Mouse (Mus musculus): ENCODE results near the gene Enkd1.

Enkd1 gene

DNA sequence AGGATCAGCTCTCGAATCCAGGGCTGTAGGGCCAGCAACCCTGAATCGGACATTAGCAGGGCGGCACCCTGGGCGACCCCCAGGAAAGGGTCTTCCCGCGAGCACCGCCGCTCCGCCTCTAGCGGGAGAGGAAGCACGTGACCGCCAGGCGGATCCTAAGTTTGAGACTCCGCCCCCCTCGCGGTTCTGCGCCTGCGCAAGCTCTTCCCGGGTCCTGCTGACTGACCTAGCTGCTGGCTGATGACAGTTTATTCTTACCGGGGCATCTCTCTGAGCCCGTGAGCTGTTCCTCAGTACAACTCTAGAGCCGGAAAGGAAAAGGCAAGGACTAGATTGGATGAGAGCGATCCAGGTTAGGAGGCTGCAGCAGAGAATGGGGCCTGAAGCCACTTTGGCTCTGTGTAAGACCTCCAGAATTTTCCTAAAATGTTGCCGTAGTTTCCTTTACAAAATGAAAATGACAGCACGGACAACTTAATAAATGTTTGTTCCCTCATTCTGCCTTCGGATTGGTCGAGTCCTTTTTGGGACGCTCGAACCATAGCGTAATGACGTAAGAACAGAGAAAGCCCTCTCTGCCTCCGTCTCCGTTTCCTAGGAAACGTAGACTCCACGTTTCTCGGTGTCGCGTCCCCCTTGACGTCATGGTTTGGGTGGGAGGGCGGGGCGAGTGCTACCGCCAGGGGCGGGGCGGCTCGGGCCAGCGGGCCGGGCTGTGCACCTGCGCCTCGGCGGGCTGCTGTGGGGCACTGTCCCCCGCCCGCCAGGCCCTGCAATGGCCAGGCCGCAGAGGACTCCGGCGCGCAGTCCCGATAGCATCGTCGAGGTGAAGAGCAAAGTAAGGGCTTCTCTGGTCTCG, 6.8 kb downstream of the Enkd1 start, which contains the start of the genes Acd and Pard6a:
Gene Acd, minus strand, starts transcription at position 137 of the 859 bp plus-strand sequence.
Gene Pard6a, plus strand, starts transcription at position 183 of the 859 bp plus-strand sequence.
- peak; percentile 97 for DNase-seq (ENCODE audit: low spot score)

DNA sequence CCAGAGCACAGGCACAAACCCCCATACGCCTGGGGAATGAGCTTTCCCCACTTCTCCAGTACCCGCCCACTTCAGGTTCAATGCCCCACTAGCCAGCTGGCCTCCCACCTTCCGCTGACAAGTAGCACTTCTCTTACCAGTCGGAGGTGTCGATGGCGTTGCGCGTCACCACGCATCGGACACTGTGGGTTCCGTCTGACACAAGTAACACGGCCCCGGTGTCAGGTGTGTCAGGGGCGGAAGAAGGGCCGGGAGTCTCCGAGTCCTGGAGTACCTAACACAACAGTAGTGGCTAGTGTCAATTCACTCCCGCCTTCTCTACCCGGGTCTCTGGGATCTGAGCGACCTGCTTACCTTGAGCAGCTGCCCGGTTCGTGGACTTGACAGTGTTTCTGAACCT, 7.4 kb downstream of the Enkd1 start:
- DNase-seq (ENCODE audit: low spot score), result no peak

DNA sequence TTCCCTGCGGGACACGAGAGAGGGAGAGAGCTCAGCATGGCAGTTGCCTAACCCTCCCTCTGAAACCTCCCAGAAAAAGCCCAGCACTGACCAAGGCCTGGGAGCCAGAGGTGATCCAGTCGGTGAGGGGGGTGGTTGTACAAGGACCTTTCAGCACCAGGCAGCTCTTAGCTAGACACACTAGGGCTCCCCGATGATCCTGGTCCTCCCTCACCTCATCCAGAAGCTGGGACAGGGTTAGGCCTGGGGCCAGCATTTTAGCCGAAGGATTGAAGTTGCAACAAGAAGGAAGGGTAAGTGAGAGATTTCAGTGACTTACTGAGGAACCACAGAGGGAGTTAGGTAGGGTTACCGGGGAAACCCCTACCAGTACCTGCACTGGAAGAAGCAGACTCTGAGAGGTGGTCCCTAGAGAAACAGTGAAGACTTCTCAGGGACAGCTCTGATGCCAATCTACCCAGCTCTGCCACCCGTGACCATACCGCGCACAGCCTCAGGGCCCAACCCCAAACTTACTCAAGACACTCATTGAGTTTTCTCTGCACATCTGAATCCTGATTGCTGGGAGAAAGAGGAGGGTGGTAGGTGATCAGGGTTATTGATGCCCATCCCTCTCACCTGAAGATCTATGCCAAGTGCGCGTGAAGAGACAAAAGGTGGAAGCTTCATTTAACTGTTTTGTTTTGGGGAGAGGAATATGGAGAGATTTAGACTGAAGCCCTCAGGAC, 8.4 kb downstream of the Enkd1 start:
- no peak for DNase-seq (ENCODE audit: low spot score)

DNA sequence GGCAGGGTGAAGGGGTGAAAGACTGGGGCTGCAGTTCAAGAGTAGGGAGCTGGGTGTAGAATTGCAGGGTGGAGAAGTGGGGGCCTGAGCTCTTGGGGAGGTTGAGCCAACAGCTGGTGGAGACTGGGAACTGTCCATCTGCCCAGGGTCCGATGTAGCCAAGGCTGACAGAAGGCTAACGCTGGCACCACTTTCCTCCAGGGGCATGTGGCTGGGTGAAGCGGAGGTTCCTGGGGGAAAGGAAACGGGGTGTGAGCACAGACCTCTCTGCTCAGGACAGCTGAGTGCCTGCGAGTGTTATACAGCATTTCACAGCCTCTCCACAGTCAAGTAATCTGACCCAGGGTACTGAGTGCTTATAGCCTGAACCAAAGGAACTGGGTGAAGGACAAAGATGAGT, 9.3 kb downstream of the Enkd1 start:
- no peak for DNase-seq (ENCODE audit: low spot score)

DNA sequence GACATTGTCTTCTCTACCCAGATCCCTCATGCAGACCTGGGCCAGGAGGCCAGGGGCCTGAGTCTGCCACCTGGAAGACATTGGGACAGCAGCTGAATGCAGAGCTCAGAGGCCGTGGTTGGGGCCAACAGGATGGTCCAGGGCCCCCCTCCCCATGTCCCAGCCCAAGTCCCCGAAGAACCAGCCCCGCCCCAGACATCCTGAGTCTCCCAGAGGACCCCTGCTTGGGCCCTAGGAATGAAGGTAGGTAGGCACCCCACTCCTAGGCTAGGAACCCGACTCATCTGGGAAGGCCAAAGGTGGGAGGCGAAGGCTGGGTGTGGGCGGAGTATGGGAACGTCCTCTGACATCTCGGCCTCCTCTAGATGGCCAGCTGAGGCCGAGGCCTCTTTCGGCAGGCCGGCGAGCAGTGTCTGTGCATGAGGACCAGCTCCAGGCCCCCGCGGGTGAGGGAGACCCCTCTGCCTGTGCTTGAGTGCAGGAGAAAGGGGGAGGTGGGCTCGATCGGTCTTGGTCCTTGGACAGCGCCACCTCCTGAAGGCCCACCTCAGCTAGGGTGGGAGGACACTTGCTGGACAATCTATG, 10.7 kb downstream of the Enkd1 start:
- DNase-seq (ENCODE audit: low spot score), result no peak

DNA sequence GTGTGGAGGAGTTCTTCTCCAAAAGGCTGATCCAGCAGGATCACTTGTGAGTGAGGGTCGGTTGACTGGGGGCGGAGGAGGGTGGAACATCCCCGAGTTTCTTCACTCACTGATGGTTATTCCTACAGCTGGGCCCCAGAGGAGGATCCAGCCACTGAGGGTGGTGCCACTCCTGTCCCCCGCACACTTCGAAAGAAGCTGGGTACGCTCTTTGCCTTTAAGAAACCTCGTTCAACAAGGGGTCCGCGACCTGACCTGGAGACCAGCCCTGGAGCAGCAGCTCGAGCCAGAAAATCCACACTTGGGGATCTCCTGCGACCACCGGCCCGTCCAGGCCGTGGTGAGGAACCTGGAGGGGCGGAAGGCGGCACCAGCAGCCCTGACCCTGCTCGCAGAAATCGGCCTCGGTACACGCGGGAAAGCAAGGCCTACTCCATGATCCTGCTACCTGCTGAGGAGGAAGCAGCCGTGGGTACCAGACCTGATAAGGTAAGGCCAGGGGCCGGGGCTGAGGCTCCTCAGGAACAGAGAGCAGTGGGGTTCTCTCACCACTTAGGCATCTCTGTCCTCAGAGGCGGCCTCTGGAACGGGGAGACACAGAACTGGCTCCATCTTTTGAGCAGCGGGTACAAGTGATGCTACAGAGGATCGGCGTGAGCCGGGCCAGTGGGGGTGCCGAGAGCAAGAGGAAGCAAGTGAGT, 12.8 kb downstream of the Enkd1 start:
- no peak for DNase-seq (ENCODE audit: low spot score)

DNA sequence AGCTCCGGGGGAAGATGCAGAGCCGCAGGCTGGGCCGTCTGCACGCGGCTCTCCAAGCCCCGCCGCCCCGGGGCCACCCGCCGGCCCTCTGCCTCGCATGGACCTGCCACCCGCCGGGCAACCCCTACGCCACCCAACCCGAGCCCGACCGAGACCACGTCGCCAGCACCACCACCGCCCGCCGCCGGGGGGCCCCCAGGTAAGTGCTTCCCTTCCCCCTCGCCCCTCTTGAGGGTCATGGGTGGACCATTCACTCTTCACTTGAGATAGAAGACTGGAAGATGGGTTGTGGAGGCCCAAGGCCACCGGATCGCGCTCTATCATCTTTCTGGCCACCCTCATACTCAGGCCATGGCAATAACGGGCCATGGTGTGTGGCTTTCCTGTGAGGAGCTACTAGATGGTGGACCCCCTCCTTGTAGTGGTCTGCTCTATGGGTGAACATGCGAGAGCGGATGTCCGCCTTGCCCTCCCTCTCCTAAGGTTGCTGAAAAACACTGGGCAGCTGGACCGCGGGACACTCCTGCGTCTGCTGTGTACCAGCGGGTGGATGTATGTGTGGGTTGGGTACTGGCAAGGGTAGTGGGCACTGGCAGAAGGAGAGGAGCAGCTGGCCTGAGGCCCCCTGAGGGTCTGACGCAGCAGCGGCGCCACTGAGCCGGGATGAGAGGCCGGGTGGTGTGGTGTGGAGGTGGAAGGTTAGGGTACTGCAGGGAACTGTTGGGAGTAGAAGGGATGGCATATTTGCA, 13.8 kb downstream of the Enkd1 start:
- DNase-seq (ENCODE audit: low spot score), result peak; percentile 13

DNA sequence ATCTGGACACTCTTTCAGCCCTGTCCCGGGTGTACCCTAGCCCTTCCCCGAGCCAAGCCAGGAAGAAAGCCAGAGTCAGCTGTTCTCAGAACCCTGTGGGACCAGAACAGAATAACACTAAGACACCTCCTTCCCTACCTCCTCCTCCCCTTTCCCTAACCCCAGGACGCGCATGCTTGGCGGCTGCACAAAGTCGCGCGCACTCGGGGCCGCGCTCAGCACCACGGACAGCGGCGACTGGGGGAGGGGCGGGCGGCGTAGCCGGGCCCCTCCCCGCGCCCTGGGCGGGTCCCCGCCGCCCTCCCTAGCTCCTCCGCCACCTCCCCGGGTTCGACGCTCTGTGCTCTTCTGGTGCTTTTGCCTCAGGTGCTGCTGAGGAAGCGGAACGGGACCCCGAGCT, 14.4 kb downstream of the Enkd1 start:
- peak; percentile 67 for DNase-seq (ENCODE audit: low spot score)

DNA sequence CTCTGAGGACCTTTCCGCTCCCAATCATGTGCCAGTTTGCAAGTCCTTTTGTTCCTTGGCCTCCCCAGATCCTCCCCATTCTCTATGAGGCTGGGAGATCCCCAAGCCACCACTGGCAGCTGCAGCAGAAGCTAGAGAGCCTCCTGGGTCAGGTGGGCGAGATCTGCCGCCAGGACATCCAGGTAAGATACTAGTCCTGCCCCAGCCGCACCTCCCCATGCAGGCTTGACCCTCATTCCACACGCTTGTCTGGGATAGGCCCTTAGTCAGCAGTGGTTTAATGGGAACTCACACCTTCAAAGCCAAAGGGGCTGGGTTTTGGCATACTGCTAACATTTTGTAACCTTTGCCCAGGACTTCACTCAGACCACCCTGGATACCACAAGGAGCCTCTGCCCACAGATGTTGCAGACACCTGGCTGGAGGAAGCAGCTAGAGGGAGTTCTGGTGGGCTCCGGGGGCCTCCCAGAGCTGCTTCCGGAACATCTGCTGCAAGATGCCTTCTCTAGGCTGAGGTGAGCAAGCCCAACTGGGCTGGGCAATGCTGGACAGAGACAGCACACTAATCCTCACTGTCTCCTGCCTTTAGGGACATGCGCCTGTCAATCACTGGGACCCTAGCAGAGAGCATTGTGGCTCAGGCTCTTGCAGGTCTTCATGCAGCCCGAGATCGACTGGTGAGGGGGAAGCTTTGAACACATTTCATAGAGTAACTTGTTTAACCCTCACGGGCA, 15.4 kb downstream of the Enkd1 start:
- DNase-seq (ENCODE audit: low spot score), result no peak

DNA sequence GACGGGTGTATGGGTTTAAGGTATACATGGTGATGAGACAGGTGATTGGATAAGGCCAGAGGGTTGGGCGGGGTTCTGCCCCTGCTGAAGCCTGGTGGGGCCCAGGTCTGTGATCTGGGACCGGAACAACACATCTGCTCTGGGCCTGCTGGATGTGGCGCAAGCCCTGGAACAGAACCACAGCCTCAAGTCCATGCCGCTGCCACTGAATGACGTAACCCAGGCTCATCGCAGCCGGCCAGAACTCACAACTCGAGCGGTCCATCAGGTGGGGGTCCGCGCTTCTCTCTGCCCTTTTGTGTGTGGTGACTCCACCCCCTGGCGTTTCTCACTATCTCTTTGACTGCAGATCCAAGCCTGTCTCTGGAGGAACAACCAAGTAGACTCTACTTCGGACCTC, 17.0 kb downstream of the Enkd1 start:
- no peak for DNase-seq (ENCODE audit: low spot score)

DNA sequence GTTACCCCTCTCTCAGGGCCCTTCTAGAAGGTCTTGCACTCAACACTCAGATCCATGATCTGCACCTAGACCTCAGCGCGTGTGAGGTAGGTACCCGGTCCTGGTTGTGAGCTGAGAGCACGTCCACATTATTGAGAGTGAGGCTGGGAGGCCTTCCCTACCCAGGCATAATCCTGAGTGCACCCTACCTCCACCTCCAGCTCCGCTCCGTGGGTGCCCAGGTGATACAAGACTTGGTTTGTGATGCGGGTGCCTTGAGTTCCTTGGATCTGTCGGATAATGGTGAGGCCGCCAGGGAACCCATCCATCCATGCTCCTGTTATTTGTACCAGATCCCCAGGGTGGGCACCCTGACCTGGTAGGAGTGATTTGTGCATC, 18.0 kb downstream of the Enkd1 start:
- DNase-seq (ENCODE audit: low spot score), result no peak

DNA sequence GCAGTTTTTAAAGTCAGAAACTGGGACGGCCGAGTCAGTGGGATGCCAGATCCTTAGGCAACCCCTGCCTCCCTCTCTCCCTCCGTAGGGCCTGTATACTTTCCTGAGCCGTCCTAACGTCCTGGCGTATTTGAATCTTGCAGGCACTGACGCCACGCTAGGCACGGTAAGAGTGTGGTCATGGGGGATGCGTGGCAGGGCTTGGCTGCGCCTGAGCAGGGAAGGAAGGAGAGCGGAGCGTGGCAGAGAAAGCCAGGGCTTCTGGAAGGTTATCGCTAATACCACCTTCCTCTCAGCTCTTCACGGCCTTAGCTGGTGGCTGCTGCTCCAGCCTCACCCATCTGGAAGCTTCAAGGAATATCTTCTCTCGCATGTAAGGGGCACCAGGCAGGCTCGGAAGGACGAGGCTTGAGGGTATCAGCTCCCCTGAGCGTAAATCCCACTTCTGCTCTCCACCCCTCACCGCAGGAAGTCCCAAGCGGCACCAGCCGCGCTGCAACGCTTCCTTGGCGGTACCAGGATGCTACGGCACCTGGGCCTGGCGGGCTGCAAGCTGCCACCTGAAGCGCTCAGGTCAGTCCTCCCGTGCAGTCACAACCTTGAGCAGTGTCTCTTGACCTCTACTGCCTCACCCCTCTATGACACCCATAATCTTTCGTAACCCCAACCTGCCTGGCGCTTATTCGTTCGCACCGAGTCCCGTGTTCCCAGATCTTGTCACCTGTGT, 18.6 kb downstream of the Enkd1 start:
- no peak for DNase-seq (ENCODE audit: low spot score)

DNA sequence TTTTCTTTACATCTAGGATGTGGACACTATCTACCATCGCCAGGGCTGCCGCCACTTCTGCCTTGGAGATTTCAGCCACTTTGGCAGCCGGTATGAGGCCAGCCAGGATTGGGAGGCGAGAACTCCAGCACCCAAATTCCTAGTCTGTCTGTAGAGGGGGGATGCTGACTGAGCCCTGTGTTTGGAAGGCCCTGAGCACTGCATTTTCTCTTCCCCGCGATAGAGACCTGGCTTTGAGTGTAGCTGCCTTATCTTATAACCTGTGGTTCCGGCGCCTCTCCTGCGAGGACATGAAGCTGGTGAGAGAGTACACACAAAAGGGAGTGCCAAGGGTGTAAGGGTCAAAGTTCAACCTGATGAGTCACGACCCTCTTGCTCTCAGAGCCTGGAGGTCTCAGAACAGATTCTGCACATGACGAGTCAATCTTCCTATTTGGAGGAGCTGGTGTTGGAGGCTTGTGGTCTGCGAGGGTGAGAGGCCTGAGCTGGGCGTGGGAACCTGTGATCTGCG, 19.7 kb downstream of the Enkd1 start:
- no peak for DNase-seq (ENCODE audit: low spot score)

DNA sequence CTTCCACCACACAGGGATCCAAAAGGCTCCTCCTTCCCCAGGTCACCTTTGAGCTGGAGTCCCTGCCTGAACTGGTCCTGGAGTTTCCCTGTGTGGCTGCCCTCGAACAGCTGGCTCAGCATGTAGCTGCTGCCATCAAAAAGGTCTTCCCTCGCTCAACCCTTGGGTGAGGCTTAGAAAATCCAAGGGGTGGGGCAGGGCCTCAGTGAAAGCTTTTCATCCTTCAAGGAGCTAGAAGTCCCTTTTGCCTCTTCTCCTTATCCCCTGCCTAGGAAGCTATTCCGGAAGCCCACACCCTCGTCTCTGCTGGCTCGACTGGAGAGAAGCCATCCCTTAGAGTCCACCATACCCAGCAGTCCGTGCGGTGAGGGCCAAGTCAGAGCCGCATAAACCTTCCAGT, 20.5 kb downstream of the Enkd1 start:
- DNase-seq (ENCODE audit: low spot score), result no peak

DNA sequence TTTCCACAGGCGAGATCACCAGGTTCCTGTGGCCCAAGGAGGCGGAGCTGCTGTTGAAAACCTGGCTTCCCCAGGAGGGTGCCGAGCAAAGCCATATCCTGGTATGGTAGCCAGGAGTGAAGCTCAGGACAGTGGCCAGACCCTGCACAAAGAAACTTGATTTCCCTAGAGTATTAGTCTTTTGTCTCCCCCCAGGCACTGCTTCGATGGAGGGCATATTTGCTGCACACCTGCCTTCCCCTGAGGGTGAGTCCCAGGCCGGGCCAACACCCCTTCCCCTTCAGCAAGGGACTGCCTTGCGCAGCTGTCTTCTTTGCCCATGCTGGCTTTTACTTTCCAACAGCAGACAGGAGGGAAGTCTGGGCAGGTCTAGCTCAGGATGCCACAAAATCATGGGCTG, 21.5 kb downstream of the Enkd1 start:
- DNase-seq (ENCODE audit: low spot score), result no peak

DNA sequence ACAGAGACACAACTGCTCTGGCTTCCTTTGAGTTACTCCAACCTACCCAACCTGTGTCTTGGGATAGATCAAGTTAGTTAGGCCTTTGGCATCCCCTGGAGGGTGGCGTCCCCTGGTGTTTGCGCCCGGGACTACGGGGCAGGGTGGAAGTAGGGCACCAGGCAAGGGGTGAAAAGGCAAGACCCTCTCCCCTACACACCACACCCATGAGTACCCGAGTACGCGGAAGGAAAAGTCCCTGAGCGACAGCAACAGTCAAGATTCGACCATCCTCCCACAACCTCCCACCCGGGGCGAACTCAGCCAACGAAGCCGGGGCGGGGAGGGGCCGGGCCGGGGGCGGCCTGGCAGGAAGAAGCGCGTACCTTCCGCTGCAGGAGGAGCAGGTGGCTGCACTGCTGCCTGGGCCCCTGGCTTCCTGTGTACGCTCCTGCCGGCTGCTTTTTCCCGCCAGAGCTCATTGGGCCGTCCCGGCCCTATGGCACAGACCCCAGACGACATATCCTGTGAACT, 22.2 kb downstream of the Enkd1 start, which contains the start of gene Carmil2:
Gene Carmil2, plus strand, starts transcription at position 479 of the 513 bp plus-strand sequence.
- DNase-seq (ENCODE audit: low spot score), result peak; percentile 32

DNA sequence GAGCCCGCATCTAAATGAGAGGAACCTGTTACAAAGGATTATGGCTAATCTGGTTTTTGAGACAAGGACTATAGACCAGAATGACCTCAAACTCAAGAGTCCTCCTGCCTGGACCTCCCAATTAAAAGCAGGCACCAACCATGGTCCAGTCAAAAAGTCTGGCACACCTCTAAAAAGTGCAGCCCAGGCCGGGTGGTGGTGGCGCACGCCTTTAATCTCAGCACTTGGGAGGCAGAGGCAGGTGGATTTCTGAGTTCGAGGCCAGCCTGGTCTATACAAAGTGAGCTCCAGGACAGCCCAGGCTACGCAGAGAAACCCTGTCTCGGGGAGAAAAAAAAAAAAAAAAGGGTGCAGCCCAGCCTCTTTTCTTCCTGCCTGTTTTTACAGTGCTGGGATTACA, 22.7 kb downstream of the Enkd1 start:
- no peak for DNase-seq (ENCODE audit: low spot score)

DNA sequence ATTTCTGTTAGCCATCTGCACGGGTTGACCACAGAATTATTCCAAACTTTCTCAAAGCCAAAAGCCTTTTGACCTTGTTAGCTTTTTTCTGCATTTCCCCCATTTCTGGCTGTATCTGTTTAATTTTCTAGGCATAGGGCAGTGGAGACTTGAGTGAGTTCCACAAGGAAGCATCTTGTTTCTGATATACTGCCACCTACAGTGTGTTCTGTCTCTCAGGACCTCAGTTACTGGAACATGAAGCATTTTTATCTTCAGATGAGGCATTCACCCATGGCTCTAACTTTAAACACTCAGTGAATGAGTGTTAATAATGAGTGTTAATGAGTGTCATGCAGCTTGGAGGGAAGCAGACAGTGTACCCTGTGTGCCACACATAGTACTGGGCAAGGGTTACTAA, 30.1 kb downstream of the Enkd1 start:
- no peak for DNase-seq (ENCODE audit: low spot score)

DNA sequence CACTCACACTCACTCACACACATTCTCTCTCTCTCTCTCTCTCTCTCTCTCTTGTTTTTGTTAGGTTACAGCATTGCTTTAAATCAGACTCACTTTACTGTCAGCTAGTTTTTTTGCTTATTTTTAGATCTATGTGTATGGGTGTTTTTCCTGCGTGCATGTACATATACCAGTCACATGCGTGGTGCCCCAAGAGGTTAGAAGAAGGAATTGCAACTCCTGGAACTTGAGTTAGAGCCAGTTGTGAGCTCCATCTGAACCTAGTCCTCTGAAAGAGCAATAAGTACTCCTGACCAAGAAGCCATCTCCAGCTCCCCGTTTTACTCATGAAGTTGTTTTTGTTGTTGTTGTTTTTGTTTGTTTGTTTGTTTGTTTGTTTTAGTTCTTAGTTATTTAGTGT, 46.8 kb downstream of the Enkd1 start:
- DNase-seq (ENCODE audit: low spot score), result peak; percentile 53

DNA sequence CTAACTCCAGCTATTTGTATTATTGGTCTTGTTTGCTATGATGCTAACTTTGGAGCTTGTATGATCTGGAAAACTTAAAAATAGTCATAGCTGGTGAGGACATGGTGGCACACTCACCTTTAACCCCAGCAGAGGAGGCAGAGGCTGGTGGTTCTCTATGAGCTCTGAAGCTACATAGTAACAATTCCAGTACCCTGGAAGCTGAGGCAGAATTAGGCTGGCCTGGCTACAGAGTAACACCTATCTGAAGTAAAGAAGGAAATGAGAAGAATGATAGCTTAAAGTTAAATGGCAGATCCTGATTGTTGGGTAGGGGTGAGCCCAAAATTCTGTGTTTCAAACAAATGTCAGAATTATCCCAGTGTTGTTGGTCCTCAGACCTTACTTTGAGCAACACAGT, 50.4 kb downstream of the Enkd1 start:
- no peak for DNase-seq (ENCODE audit: low spot score)
